Mouse (Mus musculus) ES-E14 (cell line): Measurements from ENCODE around the gene Rfxank.

Experiments
- CHD2 ChIP-seq: IDR thresholded peaks from 2 replicates; pipeline ENCODE4 v1.6.1; 2014; ENCODE audit warnings: mild to moderate bottlenecking, low read depth, low read length, inconsistent platforms
- ZC3H11A ChIP-seq: IDR thresholded peaks from 2 replicates; pipeline ENCODE4 v1.6.1; 2012; ENCODE audit warnings: low read depth, mild to moderate bottlenecking, inconsistent platforms, low read length, borderline replicate concordance

- TF ChIP-seq ZC3H11A (no peak), CHD2 (no peak)
Measured at GRCm38 (mm10) chr8:70152537-70153257, 13.7 kb upstream of the Rfxank start.
